Mouse (Mus musculus) bone marrow macrophage, adult 2 months (primary cell): Measurements from ENCODE around the gene 4930564D02Rik.

Experiments used
- CTCF ChIP-seq: IDR thresholded peaks from 2 replicates; pipeline ENCODE4 v1.5.1; 2012; ENCODE audit warnings: low read depth, mild to moderate bottlenecking, low read length, moderate library complexity
- POLR2A ChIP-seq: IDR thresholded peaks from 2 replicates; pipeline ENCODE4 v1.6.1; 2012; ENCODE audit warnings: mild to moderate bottlenecking, low read depth, low read length, borderline replicate concordance

DNA sequence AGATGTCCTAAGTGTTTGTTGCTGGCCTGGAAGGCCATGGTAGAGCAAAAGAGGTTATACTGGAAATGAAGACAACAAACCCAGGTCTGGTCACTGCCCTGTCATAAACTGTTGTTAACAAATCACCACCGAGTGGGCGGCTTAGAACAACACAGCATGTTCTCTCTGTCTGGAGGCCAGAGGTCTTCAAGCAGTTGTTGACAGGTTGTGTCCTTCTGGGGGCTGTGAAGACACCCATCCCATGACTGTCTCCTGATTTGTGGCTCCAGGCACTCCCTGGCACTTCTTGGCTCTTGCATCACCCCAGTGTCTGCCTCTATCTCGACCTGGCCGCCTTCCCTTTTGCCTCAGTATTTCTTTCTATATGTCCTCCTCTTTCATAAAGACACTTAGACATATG, 11.0 kb upstream of the 4930564D02Rik start:
- TF ChIP-seq POLR2A (no peak), CTCF (no peak)
